Mouse (Mus musculus) spleen, adult 2 months (tissue): ENCODE results near the gene Bub1b.

Experiments
- CTCF ChIP-seq: fragments of 200-500 bp; IDR thresholded peaks from 2 replicates; pipeline ENCODE4 v1.5.1; 2011; ENCODE audit warnings: mild to moderate bottlenecking, inconsistent platforms; ENCODE audit not compliant: insufficient read depth, insufficient read length, insufficient replicate concordance; ENCODE audit errors: extremely low read depth
- POLR2A ChIP-seq: fragments of 200-500 bp; IDR thresholded peaks from 2 replicates; pipeline ENCODE4 v1.6.1; 2011; ENCODE audit warnings: low read depth, low read length, inconsistent platforms

- TF ChIP-seq CTCF (no peak), POLR2A (no peak)
Observed at GRCm38 (mm10) chr2:118642431-118642830, 44.4 kb downstream of the Bub1b start.
